Mouse (Mus musculus): ENCODE data around the gene Tsc1. TPM values are rescaled to one million over a fixed set of nuclear protein-coding genes. Genes with fewer than 3 reads are reported as not detected.

Gene Tsc1
- polyA plus RNA-seq (2015; fragmentation: Nextera tagmentation; extraction: Ambion mirVana): 18.7 and 18.9 TPM in 2 replicates

GRCm38 (mm10) chr2:28640461-28641424 is at the start of gene Tsc1:
Tsc1 (plus strand) TSS chr2:28641228.
- WGBS: 2% methylated on average over 47 of the region's 47 CpGs
- H3K4me1 ChIP-seq: peaks cover 11% of the 10 kb centered on the region; the same call in 1 of the 2 replicates
- H3K27me3 ChIP-seq (replicated peaks): no peaks in the 10 kb centered on the region
- H3K36me3 ChIP-seq: no peaks in the 10 kb centered on the region
- peak within 1 kb of the TSS; percentile 95 for H3K4me3 ChIP-seq (replicated peaks)
- peak within 1 kb of the TSS; percentile 83 for H3K27ac ChIP-seq
- no peaks in the 10 kb centered on the region for H3K9me3 ChIP-seq
- H3K9ac ChIP-seq: peak within 1 kb of the TSS; percentile 72
- H3K4me2 ChIP-seq: peak within 1 kb of the TSS; percentile 84
- peak; percentile 93 for ATAC-seq (ENCODE audit: insufficient read depth, low FRiP score, low read depth)

- H3K9ac ChIP-seq: no peak overlapping the region
- no peak for ATAC-seq (ENCODE audit: insufficient read depth, low FRiP score, low read depth)
- H3K9me3 ChIP-seq: no peaks in the 10 kb centered on the region
- 0 out of 2 replicates have a peak, but pooled peaks cover 4% of the 10 kb centered on the region for H3K4me1 ChIP-seq
- H3K27me3 ChIP-seq (replicated peaks): no peaks in the 10 kb centered on the region
- no peaks in the 10 kb centered on the region for H3K36me3 ChIP-seq
- no peak overlapping the region for H3K4me2 ChIP-seq
- no peak overlapping the region for H3K4me3 ChIP-seq (replicated peaks)
- no peak overlapping the region for H3K27ac ChIP-seq
- WGBS: 60% methylated on average over 2 of the region's 2 CpGs
These were observed 49.5 kb upstream of the Tsc1 start for GRCm38 (mm10) chr2:28591479-28591878.

GRCm38 (mm10) chr2:28592809-28593208 is 48.2 kb upstream of the Tsc1 start:
- Histone ChIP-seq H3K4me3 (replicated peaks) (0 out of 2 replicates have a peak overlapping the region, but pooled peaks have one; percentile 12), H3K9ac (no peak overlapping the region), H3K36me3 (no peaks in the 10 kb centered on the region), H3K9me3 (no peaks in the 10 kb centered on the region), H3K27me3 (replicated peaks) (no peaks in the 10 kb centered on the region), H3K4me1 (0 out of 2 replicates have a peak, but pooled peaks cover 4% of the 10 kb centered on the region), H3K4me2 (peak overlapping the region; percentile 34; the same call in 1 of the 2 replicates), H3K27ac (no peak overlapping the region)
- WGBS: 10% methylated on average over 15 of the region's 15 CpGs
- ATAC-seq (ENCODE audit: insufficient read depth, low FRiP score, low read depth): no peak

GRCm38 (mm10) chr2:28596021-28596420 is 45.0 kb upstream of the Tsc1 start:
- 71% methylated on average over 7 of the region's 7 CpGs for WGBS
- Histone ChIP-seq H3K4me1 (peaks cover 4% of the 10 kb centered on the region; the same call in 1 of the 2 replicates), H3K4me3 (replicated peaks) (no peak overlapping the region), H3K27me3 (replicated peaks) (no peaks in the 10 kb centered on the region), H3K27ac (no peak overlapping the region), H3K36me3 (no peaks in the 10 kb centered on the region), H3K4me2 (no peak overlapping the region), H3K9me3 (no peaks in the 10 kb centered on the region), H3K9ac (no peak overlapping the region)
- ATAC-seq (ENCODE audit: insufficient read depth, low FRiP score, low read depth): no peak

- Histone ChIP-seq H3K27me3 (replicated peaks) (no peaks in the 10 kb centered on the region), H3K4me1 (peaks cover 4% of the 10 kb centered on the region; the same call in 1 of the 2 replicates), H3K4me3 (replicated peaks) (no peak overlapping the region), H3K9ac (no peak overlapping the region), H3K4me2 (no peak overlapping the region), H3K9me3 (no peaks in the 10 kb centered on the region), H3K36me3 (no peaks in the 10 kb centered on the region), H3K27ac (no peak overlapping the region)
- 88% methylated on average over 7 of the region's 7 CpGs for WGBS
- no peak for ATAC-seq (ENCODE audit: insufficient read depth, low FRiP score, low read depth)
These were observed 44.0 kb upstream of the Tsc1 start for GRCm38 (mm10) chr2:28596998-28597397.

- H3K4me1 ChIP-seq: peaks cover under 1% of the 10 kb centered on the region; the same call in 1 of the 2 replicates
- no peaks in the 10 kb centered on the region for H3K36me3 ChIP-seq
- H3K27ac ChIP-seq: no peak overlapping the region
- H3K4me2 ChIP-seq: no peak overlapping the region
- no peak overlapping the region for H3K9ac ChIP-seq
- no peaks in the 10 kb centered on the region for H3K9me3 ChIP-seq
- WGBS: 64% methylated on average over 7 of the region's 7 CpGs
- no peaks in the 10 kb centered on the region for H3K27me3 ChIP-seq (replicated peaks)
- ATAC-seq (ENCODE audit: insufficient read depth, low FRiP score, low read depth): peak; percentile 58; the same call in 1 of the 2 replicates
- H3K4me3 ChIP-seq (replicated peaks): no peak overlapping the region
These were observed 43.1 kb upstream of the Tsc1 start for GRCm38 (mm10) chr2:28597733-28598547.

GRCm38 (mm10) chr2:28598692-28599568 is 42.1 kb upstream of the Tsc1 start:
- no peaks in the 10 kb centered on the region for H3K36me3 ChIP-seq
- WGBS: 47% methylated on average over 12 of the region's 12 CpGs
- no peak for ATAC-seq (ENCODE audit: insufficient read depth, low FRiP score, low read depth)
- no peak overlapping the region for H3K4me3 ChIP-seq (replicated peaks)
- H3K27ac ChIP-seq: no peak overlapping the region
- H3K4me1 ChIP-seq: no peaks in the 10 kb centered on the region; the same call in 1 of the 2 replicates
- no peak overlapping the region for H3K9ac ChIP-seq
- H3K4me2 ChIP-seq: no peak overlapping the region
- no peaks in the 10 kb centered on the region for H3K27me3 ChIP-seq (replicated peaks)
- H3K9me3 ChIP-seq: no peaks in the 10 kb centered on the region

GRCm38 (mm10) chr2:28599569-28599900 is 41.5 kb upstream of the Tsc1 start:
- no peaks in the 10 kb centered on the region; the same call in 1 of the 2 replicates for H3K4me1 ChIP-seq
- H3K9me3 ChIP-seq: no peaks in the 10 kb centered on the region
- no peaks in the 10 kb centered on the region for H3K27me3 ChIP-seq (replicated peaks)
- H3K27ac ChIP-seq: no peak overlapping the region
- H3K36me3 ChIP-seq: no peaks in the 10 kb centered on the region
- no peak for ATAC-seq (ENCODE audit: insufficient read depth, low FRiP score, low read depth)
- no peak overlapping the region for H3K4me2 ChIP-seq
- no peak overlapping the region for H3K9ac ChIP-seq
- H3K4me3 ChIP-seq (replicated peaks): no peak overlapping the region
- 78% methylated on average over 6 of the region's 6 CpGs for WGBS

GRCm38 (mm10) chr2:28601720-28602590 is 39.1 kb upstream of the Tsc1 start:
- H3K9ac ChIP-seq: no peak overlapping the region
- H3K9me3 ChIP-seq: no peaks in the 10 kb centered on the region
- 46% methylated on average over 12 of the region's 12 CpGs for WGBS
- H3K4me3 ChIP-seq (replicated peaks): no peak overlapping the region
- no peaks in the 10 kb centered on the region for H3K27me3 ChIP-seq (replicated peaks)
- no peaks in the 10 kb centered on the region; the same call in 1 of the 2 replicates for H3K4me1 ChIP-seq
- ATAC-seq (ENCODE audit: insufficient read depth, low FRiP score, low read depth): peak; percentile 92
- no peaks in the 10 kb centered on the region for H3K36me3 ChIP-seq
- no peak overlapping the region for H3K4me2 ChIP-seq
- H3K27ac ChIP-seq: no peak overlapping the region

GRCm38 (mm10) chr2:28603542-28603941 is 37.5 kb upstream of the Tsc1 start:
- H3K4me2 ChIP-seq: no peak overlapping the region
- no peak overlapping the region for H3K4me3 ChIP-seq (replicated peaks)
- 0 out of 2 replicates have a peak, but pooled peaks cover 7% of the 10 kb centered on the region for H3K4me1 ChIP-seq
- no peaks in the 10 kb centered on the region for H3K36me3 ChIP-seq
- H3K9ac ChIP-seq: no peak overlapping the region
- no peak for ATAC-seq (ENCODE audit: insufficient read depth, low FRiP score, low read depth)
- H3K27ac ChIP-seq: no peak overlapping the region
- WGBS: 83% methylated on average over 5 of the region's 5 CpGs
- H3K27me3 ChIP-seq (replicated peaks): no peaks in the 10 kb centered on the region
- no peaks in the 10 kb centered on the region for H3K9me3 ChIP-seq
